Mouse (Mus musculus): ENCODE data around the gene Tmem121.
"Not testable (repeated sequence)": the region's sequence is repeated elsewhere in the genome, so short reads cannot be mapped to it uniquely, and the experiment has no call there.

GRCm38 (mm10) chr12:113199132-113199531 lies 13.4 kb downstream of the Tmem121 start:
- TF ChIP-seq CTCF, EP300 (IDR thresholded peaks at IDR 0.05): not testable (repeated sequence)
